Mouse (Mus musculus) heart, embryonic 13.5 days (tissue): ENCODE results near the gene Nlrp14. TPM values are rescaled to one million over a fixed set of nuclear protein-coding genes. Genes with fewer than 3 reads are reported as not detected.

ENCODE experiments used
- ATAC-seq: fragments of 200-750 bp; cut with Nextera tagmentation; 2 replicates; pipeline ENCODE4 v1.8.0; 2017; ENCODE audit warnings: moderate TSS enrichment; ENCODE audit not compliant: insufficient number of reproducible peaks, low FRiP score, low TSS enrichment; ENCODE audit errors: extremely low read depth
- H3K27ac ChIP-seq: fragments of 300-500 bp; sonication (generic); replicated peaks from 2 replicates; pipeline ENCODE4 v1.5.1; 2015; ENCODE audit warnings: moderate library complexity, mild to moderate bottlenecking, inconsistent platforms
- H3K27me3 ChIP-seq: fragments of 300-500 bp; sonication (generic); replicated peaks from 2 replicates; pipeline ENCODE4 v1.6.1; 2015; ENCODE audit warnings: mild to moderate bottlenecking, inconsistent platforms
- H3K36me3 ChIP-seq: fragments of 300-500 bp; sonication (generic); 2 replicates; pipeline ENCODE4 v1.6.1; 2015; ENCODE audit warnings: mild to moderate bottlenecking, inconsistent platforms
- H3K4me1 ChIP-seq: fragments of 300-500 bp; sonication (generic); 2 replicates; pipeline ENCODE4 v1.6.1; 2015; ENCODE audit warnings: inconsistent platforms
- H3K4me2 ChIP-seq: fragments of 300-500 bp; sonication (generic); 2 replicates; pipeline ENCODE4 v1.6.1; 2015; ENCODE audit warnings: inconsistent platforms, mild to moderate bottlenecking, moderate library complexity
- H3K4me3 ChIP-seq: fragments of 300-500 bp; sonication (generic); 2 replicates; pipeline ENCODE4 v1.5.1; 2015; ENCODE audit warnings: moderate library complexity, mild to moderate bottlenecking, inconsistent platforms
- H3K9ac ChIP-seq: fragments of 300-500 bp; sonication (generic); 2 replicates; pipeline ENCODE4 v1.6.1; 2015; ENCODE audit warnings: inconsistent platforms, mild to moderate bottlenecking, moderate library complexity
- H3K9me3 ChIP-seq: fragments of 300-500 bp; sonication (generic); 2 replicates; pipeline ENCODE4 v1.6.1; 2016; ENCODE audit warnings: inconsistent platforms
- WGBS: fragments of 180-500 bp; shearing (Covaris S2); methylation state at CpG from one replicate; pipeline ENCODE4 v1.1.7; 2015; ENCODE audit warnings: mixed read lengths; 5-methylcytosine and 5-hydroxymethylcytosine counted together
- polyA plus RNA-seq: library from polyadenylated mRNA; unstranded; fragments of >200 nt; fragmentation: Nextera tagmentation; extraction: Ambion mirVana; gene quantifications from 2 replicates; pipeline ENCODE4 v1.2.1, GENCODE M21; 2015

Gene Nlrp14
- polyA plus RNA-seq, 1 experiment from 2014 or later = not detected

DNA sequence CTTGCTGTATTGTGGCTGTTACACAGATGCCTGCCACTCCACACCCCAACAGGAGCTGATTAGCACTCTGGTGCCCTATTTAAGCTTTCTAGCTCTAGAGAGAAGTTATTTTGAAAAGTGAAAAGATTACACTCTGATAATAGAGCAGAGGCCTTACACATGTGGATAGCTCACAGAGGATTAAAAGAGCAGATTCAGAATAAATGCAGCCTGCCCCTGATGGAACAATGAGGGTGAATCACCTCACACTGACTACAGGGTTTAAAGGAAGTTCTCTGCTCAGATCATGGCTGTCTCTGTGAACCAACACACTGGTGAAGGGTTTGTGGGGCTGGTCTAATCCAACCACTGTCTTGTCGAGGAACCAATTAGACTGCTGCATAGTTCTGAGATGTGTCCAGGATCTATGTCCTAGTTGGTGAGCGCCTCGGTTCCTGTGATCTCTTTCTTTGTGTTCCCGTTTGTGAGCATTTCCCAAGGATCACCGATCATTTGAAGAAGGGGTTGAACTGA lies 74.6 kb downstream of the Nlrp14 start:
- WGBS = 70% methylated on average over 5 of the region's 5 CpGs
- H3K27me3 ChIP-seq = no peaks in the 10 kb centered on the region
- no peak overlapping the region for H3K27ac ChIP-seq
- no peak overlapping the region for H3K4me3 ChIP-seq
- no peak for ATAC-seq
- H3K9ac ChIP-seq = no peak overlapping the region
- no peaks in the 10 kb centered on the region for H3K9me3 ChIP-seq
- H3K4me2 ChIP-seq = no peak overlapping the region
- no peaks in the 10 kb centered on the region for H3K4me1 ChIP-seq
- no peaks in the 10 kb centered on the region for H3K36me3 ChIP-seq

Other genes starting within 250 kb of the Nlrp14 start
- gene Olfr709-ps1, start 234.8 kb upstream of the Nlrp14 start, polyA plus RNA-seq = not detected in 2 replicates
- not detected in 2 replicates for gene Olfr710, start 218.7 kb upstream of the Nlrp14 start, polyA plus RNA-seq
- gene Olfr6, start 203.1 kb upstream of the Nlrp14 start, polyA plus RNA-seq = not detected in 2 replicates
- not detected in 2 replicates for gene Olfr711, start 191.5 kb upstream of the Nlrp14 start, polyA plus RNA-seq
- gene Olfr2, start 160.9 kb upstream of the Nlrp14 start, polyA plus RNA-seq = not detected in 2 replicates
- not detected in 2 replicates for gene Olfr713, start 135.8 kb upstream of the Nlrp14 start, polyA plus RNA-seq
- not detected in 2 replicates for gene Olfr714, start 96.0 kb upstream of the Nlrp14 start, polyA plus RNA-seq
- gene Olfr17, start 73.8 kb upstream of the Nlrp14 start, polyA plus RNA-seq = not detected in 2 replicates
- gene Olfr715b, start 56.6 kb upstream of the Nlrp14 start, polyA plus RNA-seq = not detected in 2 replicates
- not detected in 2 replicates for gene Olfr715, start 35.9 kb upstream of the Nlrp14 start, polyA plus RNA-seq
- gene Olfr716, start 28.7 kb upstream of the Nlrp14 start, polyA plus RNA-seq = not detected in 2 replicates
- not detected in 2 replicates for gene Rbmxl2, start 42.5 kb downstream of the Nlrp14 start, polyA plus RNA-seq
- gene Syt9, start 203.7 kb downstream of the Nlrp14 start, polyA plus RNA-seq = 0.39 and 0.45 TPM in 2 replicates